Mouse (Mus musculus) urinary bladder, postnatal 14 days (tissue): ENCODE measurements around the gene Unk.
"Not testable (repeated sequence)": the region's sequence is repeated elsewhere in the genome, so short reads cannot be mapped to it uniquely, and the experiment has no call there.

Experiments used
- DNase-seq: peaks from one replicate; pipeline ENCODE4 v3.0.0; 2021; ENCODE audit warnings: low spot score

Gene Unk

GRCm38 (mm10) chr11:116088741-116089394 is 58.7 kb downstream of the Unk start:
- DNase-seq, result no peak

DNA sequence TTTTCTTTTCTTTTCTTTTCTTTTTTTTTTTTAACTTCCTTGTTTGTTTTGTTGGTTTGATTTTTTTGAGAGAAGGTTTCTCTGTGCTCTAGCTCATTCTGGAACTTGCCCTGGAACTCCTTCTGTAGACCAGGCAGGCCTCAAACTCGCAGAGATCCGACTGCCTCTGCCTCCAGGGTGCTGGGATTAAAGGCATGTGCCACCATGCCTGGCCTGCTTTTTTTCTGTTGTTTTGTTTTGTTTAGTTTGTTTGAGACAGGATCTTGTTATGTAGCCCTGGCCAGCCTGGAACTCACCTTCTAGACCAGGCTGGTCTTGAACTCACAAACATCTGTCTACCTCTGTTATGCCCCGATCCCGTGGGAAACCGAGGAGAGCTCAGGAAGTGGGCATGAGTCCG is 59.4 kb downstream of the Unk start:
- no peak for DNase-seq

DNA sequence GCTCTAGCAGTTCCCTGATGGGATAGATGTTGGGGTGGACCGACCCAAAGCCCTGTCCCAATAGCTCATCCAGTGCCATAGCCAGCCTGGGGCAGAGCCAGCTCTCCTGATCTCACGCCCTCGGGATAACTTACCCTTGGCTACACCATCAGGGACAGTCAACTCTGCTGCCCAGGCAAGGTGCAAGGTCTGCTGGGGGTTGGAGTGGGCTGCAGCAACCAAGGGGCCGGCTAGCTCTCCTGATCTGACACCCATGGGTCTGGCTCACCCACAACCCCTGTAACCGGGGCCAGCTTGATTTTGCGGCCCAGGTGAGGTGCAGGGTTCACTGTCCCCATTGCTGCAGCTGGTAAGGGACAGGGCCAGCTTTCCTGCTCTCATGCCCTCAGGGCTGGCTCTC is 61.5 kb downstream of the Unk start:
- no peak for DNase-seq

DNA sequence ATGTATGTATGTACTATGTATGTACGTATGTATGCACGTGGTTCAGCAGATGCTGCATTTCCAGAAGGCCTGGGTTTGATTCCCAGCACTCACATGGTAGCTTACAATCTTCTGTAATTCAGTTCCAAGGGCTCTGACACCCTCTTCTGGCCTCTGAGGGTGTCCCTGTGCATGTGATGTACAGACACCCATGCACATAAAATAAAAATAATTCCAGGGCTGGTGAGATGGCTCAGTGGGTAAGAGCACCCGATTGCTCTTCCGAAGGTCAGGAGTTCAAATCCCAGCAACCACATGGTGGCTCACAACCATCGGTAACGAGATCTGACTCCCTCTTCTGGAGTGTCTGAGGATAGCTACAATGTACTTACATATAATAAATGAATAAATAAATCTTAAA is 62.8 kb downstream of the Unk start:
- DNase-seq, result not testable (repeated sequence)

GRCm38 (mm10) chr11:116093771-116094565 is 63.8 kb downstream of the Unk start:
- DNase-seq, result no peak

GRCm38 (mm10) chr11:116095573-116095972 is 65.5 kb downstream of the Unk start:
- peak; percentile 65 for DNase-seq

DNA sequence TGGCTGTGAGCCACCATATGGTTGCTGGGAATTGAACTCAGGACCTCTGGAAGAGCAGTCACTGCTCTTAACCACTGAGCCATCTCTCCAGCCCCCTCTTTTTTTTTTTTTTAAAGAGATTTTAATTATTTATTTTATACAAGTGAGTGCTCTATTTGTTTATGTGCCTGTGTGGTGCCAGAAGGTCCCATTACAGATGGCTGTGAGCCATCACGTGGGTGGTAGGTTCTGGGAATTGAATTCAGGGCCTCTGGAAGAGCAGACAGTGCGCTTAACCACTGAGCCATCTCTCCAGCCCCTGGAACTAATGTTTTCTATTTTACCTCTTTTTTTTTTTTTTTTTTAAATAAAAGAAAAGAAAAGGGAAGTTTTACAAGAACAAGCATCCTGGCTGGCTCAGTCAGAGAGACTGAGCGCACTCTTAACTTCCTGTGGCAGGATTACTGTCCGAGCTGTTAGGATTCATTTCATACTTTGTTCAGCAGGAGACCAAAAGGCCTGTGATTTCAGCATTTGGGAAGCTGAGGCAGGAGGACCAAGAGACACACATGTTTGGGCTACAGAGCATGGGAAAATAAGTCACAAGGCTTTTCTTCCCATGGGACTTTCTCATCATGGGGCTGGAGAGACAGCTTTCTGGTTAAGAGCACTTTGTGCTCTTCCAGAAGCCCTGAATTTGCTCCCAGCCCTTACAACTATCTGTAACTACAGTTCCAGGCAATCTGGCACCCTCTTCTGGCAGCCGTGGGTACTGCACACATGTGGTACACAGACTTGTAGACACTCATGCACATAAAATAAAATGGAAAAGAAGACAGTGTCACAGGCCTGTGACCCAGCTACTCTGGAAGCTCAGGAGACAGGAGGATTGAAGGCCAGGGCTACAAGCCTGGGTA is 66.3 kb downstream of the Unk start:
- no peak for DNase-seq

GRCm38 (mm10) chr11:116098711-116099460 is 68.8 kb downstream of the Unk start:
- DNase-seq, result no peak

DNA sequence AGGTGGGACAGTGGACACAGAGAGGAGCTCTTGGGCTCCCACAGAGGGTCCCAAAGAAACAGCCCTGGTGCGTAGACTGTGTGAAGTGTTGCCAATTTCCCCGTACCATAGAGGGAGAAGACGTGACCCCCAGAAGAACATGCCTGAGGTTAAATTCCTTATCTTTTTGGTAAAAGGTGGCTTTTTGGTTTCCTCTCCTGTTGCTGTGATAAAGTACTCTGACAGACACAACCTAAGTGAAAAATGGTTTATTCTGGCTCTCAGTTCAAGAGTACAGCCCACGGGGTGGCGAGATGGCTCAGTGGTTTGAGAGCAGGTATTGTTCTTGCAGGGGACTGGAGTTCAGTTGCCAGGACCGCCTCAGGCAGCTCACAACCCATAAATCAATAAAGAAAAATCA is 69.3 kb downstream of the Unk start:
- no peak for DNase-seq

DNA sequence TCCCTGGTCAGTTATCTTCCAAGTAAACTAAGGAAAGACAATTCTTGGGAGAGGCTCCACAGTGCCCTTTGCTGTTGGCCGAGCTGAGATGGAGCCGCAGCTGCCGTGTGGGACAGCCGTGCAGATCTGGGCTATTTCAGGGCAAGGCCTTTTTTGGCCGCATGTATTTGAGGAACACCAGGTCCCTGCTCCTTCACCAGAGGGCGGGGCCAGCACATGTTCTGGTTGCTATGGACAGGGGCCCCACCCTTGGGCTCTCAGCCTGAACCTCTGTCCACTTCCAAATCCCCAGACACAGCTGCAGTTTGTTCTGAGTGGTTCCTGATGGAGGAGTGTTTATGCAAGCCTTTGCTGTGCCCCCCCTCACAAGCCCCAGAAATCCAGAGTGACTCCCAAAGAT is 70.3 kb downstream of the Unk start:
- peak; percentile 81 for DNase-seq

DNA sequence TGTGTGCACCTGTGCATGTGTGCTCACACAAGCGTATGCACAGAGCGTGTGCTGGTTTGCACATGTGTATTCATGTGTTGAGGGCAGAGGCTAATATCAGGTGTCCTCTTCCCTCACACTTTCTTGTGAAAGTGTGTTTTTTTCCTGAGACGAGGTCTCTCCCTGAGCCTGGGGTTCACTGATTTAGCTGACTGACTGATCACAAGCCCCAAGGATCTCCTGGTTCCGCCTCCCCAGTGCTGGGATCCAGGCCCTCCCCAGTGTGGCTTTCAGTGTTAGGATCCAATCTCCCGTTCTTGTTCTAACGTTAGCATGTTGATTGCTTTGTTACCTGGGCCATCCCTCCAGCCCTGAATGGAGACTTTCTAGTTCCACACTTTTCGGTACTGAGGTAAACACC is 70.7 kb downstream of the Unk start:
- no peak for DNase-seq

GRCm38 (mm10) chr11:116101931-116102381 is 71.8 kb downstream of the Unk start:
- peak; percentile 63 for DNase-seq

GRCm38 (mm10) chr11:116102472-116102871 is 72.3 kb downstream of the Unk start:
- DNase-seq, result no peak

GRCm38 (mm10) chr11:116103572-116103971 is 73.5 kb downstream of the Unk start:
- no peak for DNase-seq

DNA sequence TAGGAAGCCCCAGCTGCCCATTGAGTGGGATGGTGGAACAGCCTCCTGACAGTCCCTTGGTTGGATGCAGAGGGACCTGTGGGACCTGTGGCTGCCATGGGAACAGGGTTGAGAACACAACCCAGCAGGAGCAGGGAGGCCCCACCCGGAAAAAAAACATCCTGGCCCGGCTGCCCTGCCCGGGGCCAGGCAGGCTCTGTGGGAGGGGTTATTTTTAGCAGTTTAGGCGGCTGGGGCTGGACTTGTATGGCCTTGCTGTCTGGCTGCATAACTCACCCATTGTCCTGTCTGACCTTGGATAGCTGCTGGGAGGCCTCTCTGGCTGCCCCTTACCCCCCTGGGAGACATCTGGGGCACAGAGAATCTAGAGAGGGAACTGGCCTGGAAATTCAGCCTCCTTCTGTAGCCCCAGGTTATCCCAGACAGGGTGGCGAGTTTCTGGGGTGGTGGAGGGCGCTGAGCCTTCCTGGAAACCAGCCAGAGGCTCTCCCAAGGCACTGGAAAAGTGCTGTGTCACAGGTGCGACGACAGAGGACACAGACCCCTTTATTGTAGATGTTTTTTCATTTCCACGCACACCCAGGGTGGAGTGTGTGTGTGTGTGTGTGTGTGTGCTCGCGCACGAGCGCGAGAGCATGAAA is 74.0 kb downstream of the Unk start:
- DNase-seq, result peak; percentile 69

DNA sequence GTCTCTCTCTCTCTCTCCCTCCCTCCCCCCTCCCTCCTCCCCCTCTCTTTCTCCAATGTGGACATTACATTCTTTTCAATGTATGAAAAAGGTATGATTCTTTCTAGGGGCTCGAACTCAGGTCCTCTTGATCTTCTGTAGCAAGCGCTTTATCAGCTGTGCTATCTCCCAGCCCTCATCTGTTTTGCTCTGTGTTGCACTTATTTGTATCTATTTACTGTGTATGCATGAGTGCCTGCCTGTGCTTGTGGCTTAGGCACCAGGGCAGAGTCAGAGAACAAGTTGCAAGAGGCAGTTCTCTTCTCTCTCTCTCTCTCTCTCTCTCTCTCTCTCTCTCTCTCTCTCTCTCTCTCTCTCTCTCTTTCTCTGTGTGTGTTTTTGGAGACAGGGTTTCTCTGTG is 74.9 kb downstream of the Unk start:
- no peak for DNase-seq

GRCm38 (mm10) chr11:116106154-116106962 is 76.2 kb downstream of the Unk start:
- DNase-seq, result no peak

GRCm38 (mm10) chr11:116106963-116107776 is 77.0 kb downstream of the Unk start:
- DNase-seq, result no peak

- DNase-seq, result no peak
Observed at GRCm38 (mm10) chr11:116107777-116108285, 77.7 kb downstream of the Unk start.
